Mouse (Mus musculus) stomach, postnatal 0 days (tissue): Measurements from ENCODE around the gene Mboat7. TPM values are rescaled to one million over a fixed set of nuclear protein-coding genes. Genes with fewer than 3 reads are reported as not detected.
"Not testable (repeated sequence)": the region's sequence is repeated elsewhere in the genome, so short reads cannot be mapped to it uniquely, and the experiment has no call there.

Experiments used
- ATAC-seq: fragments of 200-750 bp; cut with Nextera tagmentation; 2 replicates; pipeline ENCODE4 v1.8.0; 2017; ENCODE audit not compliant: low FRiP score, low TSS enrichment
- DNase-seq: peaks from one replicate; pipeline ENCODE4 v3.0.0-alpha.2; 2016; ENCODE audit warnings: low spot score
- H3K27ac ChIP-seq: fragments of 300-500 bp; sonication (generic); replicated peaks from 2 replicates; pipeline ENCODE4 v1.5.1; 2014; ENCODE audit warnings: mild to moderate bottlenecking, control low read depth
- H3K27me3 ChIP-seq: fragments of 300-500 bp; sonication (generic); 2 replicates; pipeline ENCODE4 v1.6.1; 2014; ENCODE audit warnings: low read length; ENCODE audit not compliant: control insufficient read depth, insufficient read depth
- H3K36me3 ChIP-seq: fragments of 300-500 bp; sonication (generic); 2 replicates; pipeline ENCODE4 v1.6.1; 2014; ENCODE audit warnings: low read length, mixed read lengths; ENCODE audit not compliant: control insufficient read depth, insufficient read depth
- H3K4me1 ChIP-seq: fragments of 300-500 bp; sonication (generic); replicated peaks from 2 replicates; pipeline ENCODE4 v1.6.1; 2014; ENCODE audit warnings: antibody characterized with exemption; ENCODE audit not compliant: control insufficient read depth, insufficient read depth
- H3K4me2 ChIP-seq: fragments of 300-500 bp; sonication (generic); replicated peaks from 2 replicates; pipeline ENCODE4 v1.6.1; 2014; ENCODE audit warnings: low read depth, mild to moderate bottlenecking, control low read depth, moderate library complexity
- H3K4me3 ChIP-seq: fragments of 300-500 bp; sonication (generic); 2 replicates; pipeline ENCODE4 v1.5.1; 2014; ENCODE audit warnings: low read depth, low read length, control low read depth
- H3K9ac ChIP-seq: fragments of 300-500 bp; sonication (generic); 2 replicates; pipeline ENCODE4 v1.6.1; 2014; ENCODE audit warnings: mild to moderate bottlenecking, low read length, control low read depth, mixed read lengths
- H3K9me3 ChIP-seq: fragments of 300-500 bp; sonication (generic); 2 replicates; pipeline ENCODE4 v1.6.1; 2016; ENCODE audit warnings: low read length; ENCODE audit not compliant: control insufficient read depth
- CTCF ChIP-seq: IDR thresholded peaks from 2 replicates; pipeline ENCODE4 v1.5.1; 2016; ENCODE audit warnings: antibody characterized with exemption, low read depth, mild to moderate bottlenecking, moderate library complexity
- EP300 ChIP-seq: optimal IDR thresholded peaks from 2 replicates; pipeline ENCODE3; 2016; ENCODE audit warnings: antibody characterized with exemption
- WGBS: fragments of 180-500 bp; shearing (Covaris S2); extraction: QIAGEN DNeasy Blood & Tissue Kit; methylation state at CpG from one replicate; pipeline ENCODE4 v1.1.7; 2014; 5-methylcytosine and 5-hydroxymethylcytosine counted together
- polyA plus RNA-seq: library from polyadenylated mRNA; unstranded; fragments of >200 nt; fragmentation: Nextera tagmentation; extraction: Ambion mirVana; gene quantifications from 2 replicates; pipeline ENCODE4 v1.2.1, GENCODE M21; 2015

The Mboat7 gene
- polyA plus RNA-seq, 1 experiment from 2014 or later = 27.1 TPM

DNA sequence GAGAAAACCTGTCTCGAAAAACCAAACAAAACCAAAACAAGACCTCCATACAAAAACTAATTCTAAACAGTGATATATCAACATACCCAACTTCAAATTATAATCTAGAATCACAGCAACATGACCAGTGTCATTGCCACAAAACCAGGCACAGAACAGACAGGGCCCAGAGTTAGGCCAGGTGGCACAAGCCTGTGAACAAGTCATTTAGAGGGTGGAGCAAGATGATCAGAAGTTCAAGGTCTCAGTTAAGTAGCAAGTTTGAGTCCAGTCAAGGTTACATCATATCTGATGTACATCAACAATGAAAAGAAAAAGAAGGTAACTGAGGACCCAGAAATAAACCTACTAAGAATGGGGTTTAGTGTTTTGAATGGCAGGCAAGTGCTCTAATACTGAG is 15.7 kb upstream of the Mboat7 start:
- Histone ChIP-seq H3K9me3 (no peaks in the 10 kb centered on the region), H3K36me3 (peaks cover 8% of the 10 kb centered on the region), H3K27me3 (no peaks in the 10 kb centered on the region), H3K9ac (no peak overlapping the region), H3K27ac (no peak overlapping the region), H3K4me3 (no peak overlapping the region), H3K4me2 (no peak overlapping the region), H3K4me1 (peaks cover 4% of the 10 kb centered on the region; the same call in 1 of the 2 replicates)
- no peak for TF ChIP-seq CTCF
- no peak for TF ChIP-seq EP300
- 61% methylated on average over 1 of the region's 1 CpGs for WGBS
- DNase-seq = no peak
- no peak for ATAC-seq

GRCm38 (mm10) chr7:3708447-3708980 is 15.2 kb upstream of the Mboat7 start:
- H3K27me3 ChIP-seq, ATAC-seq, H3K36me3 ChIP-seq, H3K4me3 ChIP-seq, H3K4me2 ChIP-seq, H3K9ac ChIP-seq, H3K27ac ChIP-seq, DNase-seq, H3K4me1 ChIP-seq, H3K9me3 ChIP-seq: not testable (repeated sequence)
- WGBS = 36% methylated on average over 5 of the region's 5 CpGs

- Histone ChIP-seq H3K36me3 (peaks cover 8% of the 10 kb centered on the region), H3K9ac (no peak overlapping the region), H3K9me3 (no peaks in the 10 kb centered on the region), H3K27me3 (no peaks in the 10 kb centered on the region), H3K4me3 (no peak overlapping the region), H3K27ac (no peak overlapping the region), H3K4me1 (peaks cover 4% of the 10 kb centered on the region; the same call in 1 of the 2 replicates), H3K4me2 (no peak overlapping the region)
- no peak for TF ChIP-seq CTCF
- no peak for TF ChIP-seq EP300
- DNase-seq (no peak), ATAC-seq (no peak)
- WGBS = 40% methylated on average over 7 of the region's 7 CpGs
Measured at GRCm38 (mm10) chr7:3707568-3708413, 14.5 kb upstream of the Mboat7 start.

- DNase-seq = peak; percentile 36
- ATAC-seq = peak; percentile 57
- H3K36me3 ChIP-seq = peaks cover 8% of the 10 kb centered on the region
- peaks cover 4% of the 10 kb centered on the region; the same call in 1 of the 2 replicates for H3K4me1 ChIP-seq
- no peak overlapping the region for H3K4me2 ChIP-seq
- 54% methylated on average over 4 of the region's 4 CpGs for WGBS
- TF ChIP-seq CTCF = no peak
- no peak for TF ChIP-seq EP300
- H3K9me3 ChIP-seq = no peaks in the 10 kb centered on the region
- H3K27me3 ChIP-seq = no peaks in the 10 kb centered on the region
- H3K27ac ChIP-seq = no peak overlapping the region
- H3K4me3 ChIP-seq = no peak overlapping the region
- H3K9ac ChIP-seq = peak overlapping the region; percentile 41; the same call in 1 of the 2 replicates
Measured at GRCm38 (mm10) chr7:3707027-3707426, 13.7 kb upstream of the Mboat7 start.

GRCm38 (mm10) chr7:3706343-3706934 is 13.1 kb upstream of the Mboat7 start:
- Histone ChIP-seq H3K4me1 (peaks cover 4% of the 10 kb centered on the region; the same call in 1 of the 2 replicates), H3K27ac (peak overlapping the region; percentile 19), H3K36me3 (peaks cover 8% of the 10 kb centered on the region), H3K27me3 (no peaks in the 10 kb centered on the region), H3K4me3 (no peak overlapping the region), H3K4me2 (peak overlapping the region; percentile 73; the same call in 1 of the 2 replicates), H3K9ac (peak overlapping the region; percentile 82; the same call in 1 of the 2 replicates), H3K9me3 (no peaks in the 10 kb centered on the region)
- ATAC-seq = no peak; the same call in 1 of the 2 replicates
- WGBS = 33% methylated on average over 11 of the region's 11 CpGs
- no peak for DNase-seq
- no peak for TF ChIP-seq EP300
- TF ChIP-seq CTCF = no peak
